Mouse (Mus musculus): ENCODE measurements around the gene Pard3. TPM values are rescaled to one million over a fixed set of nuclear protein-coding genes. Genes with fewer than 3 reads are reported as not detected.

The Pard3 gene
- total RNA-seq, 2 experiments from 2014 or later, result 26.1 to 28.1 TPM

- Histone ChIP-seq H3K27ac (no peak overlapping the region), H3K4me3 (no peak overlapping the region)
- no peak for TF ChIP-seq CTCF (conservative IDR thresholded peaks at IDR 0.05)
- DNase-seq (ENCODE audit: low spot score in 2 of 2), result no peak
These were observed 243.3 kb downstream of the Pard3 start for GRCm38 (mm10) chr8:127307026-127307425.

DNA sequence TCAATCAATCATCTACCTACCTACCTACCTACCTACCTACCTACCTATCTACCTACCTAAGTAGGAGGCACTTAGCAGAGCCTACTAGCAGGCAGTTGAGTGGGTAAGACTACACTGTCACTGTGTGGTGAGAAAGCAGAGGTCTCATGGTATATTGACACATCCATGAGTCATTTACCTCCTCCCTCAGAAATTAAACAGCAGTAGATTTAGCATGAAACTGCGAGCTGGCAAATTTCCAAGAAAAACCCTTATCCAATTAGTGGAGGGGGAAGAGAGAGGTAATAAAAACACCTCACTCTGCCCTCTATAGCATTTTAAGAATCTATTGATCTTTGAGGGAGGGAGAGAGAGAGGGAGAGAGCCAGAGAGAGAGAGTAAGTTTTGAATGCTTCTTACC lies 245.7 kb downstream of the Pard3 start:
- Histone ChIP-seq H3K27ac (no peak overlapping the region), H3K4me3 (no peak overlapping the region)
- DNase-seq (ENCODE audit: low spot score in 2 of 2), result no peak
- TF ChIP-seq CTCF (conservative IDR thresholded peaks at IDR 0.05), result no peak

DNA sequence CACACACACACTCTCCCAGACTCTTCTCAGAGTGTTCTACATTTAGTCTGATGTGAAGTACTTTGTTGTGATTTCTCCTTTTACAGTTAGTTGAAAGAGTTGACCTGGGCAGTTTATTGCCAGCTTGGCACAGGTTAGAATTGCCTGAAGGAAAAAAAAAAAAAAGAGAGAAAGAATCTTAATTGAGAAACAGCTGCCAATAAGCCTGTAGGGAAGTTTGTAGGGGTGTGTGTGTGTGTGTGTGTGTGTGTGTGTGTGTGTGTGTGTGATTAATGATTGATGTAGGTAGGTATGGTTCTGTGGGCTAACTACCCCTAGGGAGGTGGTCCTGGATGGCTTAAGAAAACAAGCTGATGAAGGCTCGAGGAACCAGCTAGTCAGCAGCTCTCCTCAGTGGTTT lies 252.1 kb downstream of the Pard3 start:
- DNase-seq (ENCODE audit: low spot score in 2 of 2), result no peak
- TF ChIP-seq CTCF (conservative IDR thresholded peaks at IDR 0.05), result no peak
- Histone ChIP-seq H3K27ac (no peak overlapping the region), H3K4me3 (no peak overlapping the region)

DNA sequence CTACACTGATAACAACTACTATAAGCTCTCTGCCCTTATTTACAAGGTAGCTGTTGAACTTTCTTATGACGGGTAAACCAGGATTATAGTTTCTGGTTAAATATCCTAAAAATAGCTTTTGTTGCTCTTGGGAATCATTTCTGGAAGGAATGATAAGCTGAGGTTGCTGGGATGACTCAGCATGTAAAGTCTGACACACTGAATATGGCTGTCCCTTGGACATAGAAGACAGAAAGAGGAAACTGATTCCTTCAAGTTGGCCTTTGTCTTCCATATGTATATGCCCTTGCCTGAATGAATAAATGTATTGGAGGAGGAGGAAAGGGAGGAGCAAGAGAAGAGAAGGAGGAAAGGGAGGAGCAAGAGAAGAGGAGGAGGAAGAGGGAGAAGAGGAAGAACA lies 254.2 kb downstream of the Pard3 start:
- no peak overlapping the region for H3K27ac ChIP-seq
- DNase-seq (ENCODE audit: low spot score in 2 of 2), result no peak
- TF ChIP-seq CTCF (conservative IDR thresholded peaks at IDR 0.05), result no peak
- no peak overlapping the region for H3K4me3 ChIP-seq

- no peak overlapping the region for H3K4me3 ChIP-seq
- H3K27ac ChIP-seq, result no peak overlapping the region
- no peak for TF ChIP-seq CTCF (conservative IDR thresholded peaks at IDR 0.05)
- DNase-seq (ENCODE audit: low spot score in 2 of 2), result no peak
These were observed 254.9 kb downstream of the Pard3 start for GRCm38 (mm10) chr8:127318377-127319159.

DNA sequence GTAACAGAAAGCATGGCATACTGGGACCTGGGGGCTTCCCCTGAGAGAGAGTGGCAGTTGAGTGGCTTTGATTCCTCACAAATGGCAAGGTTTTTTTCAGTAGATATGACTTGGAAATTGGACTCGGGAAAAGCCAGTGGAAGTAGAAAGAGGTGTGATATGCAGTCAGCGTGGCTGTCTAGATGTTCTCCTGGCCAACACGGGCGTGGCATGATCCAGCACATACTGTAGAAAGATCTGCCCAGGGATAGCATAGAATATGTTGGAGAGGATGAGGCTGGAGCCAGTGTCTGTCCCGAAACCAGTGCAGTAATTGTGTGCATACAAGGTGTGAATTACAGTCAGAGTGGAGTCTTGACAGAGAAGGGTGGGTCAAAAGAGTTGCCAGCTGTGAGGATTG lies 257.2 kb downstream of the Pard3 start:
- DNase-seq (ENCODE audit: low spot score in 2 of 2), result no peak
- Histone ChIP-seq H3K4me3 (no peak overlapping the region), H3K27ac (no peak overlapping the region)
- TF ChIP-seq CTCF (conservative IDR thresholded peaks at IDR 0.05), result no peak

DNA sequence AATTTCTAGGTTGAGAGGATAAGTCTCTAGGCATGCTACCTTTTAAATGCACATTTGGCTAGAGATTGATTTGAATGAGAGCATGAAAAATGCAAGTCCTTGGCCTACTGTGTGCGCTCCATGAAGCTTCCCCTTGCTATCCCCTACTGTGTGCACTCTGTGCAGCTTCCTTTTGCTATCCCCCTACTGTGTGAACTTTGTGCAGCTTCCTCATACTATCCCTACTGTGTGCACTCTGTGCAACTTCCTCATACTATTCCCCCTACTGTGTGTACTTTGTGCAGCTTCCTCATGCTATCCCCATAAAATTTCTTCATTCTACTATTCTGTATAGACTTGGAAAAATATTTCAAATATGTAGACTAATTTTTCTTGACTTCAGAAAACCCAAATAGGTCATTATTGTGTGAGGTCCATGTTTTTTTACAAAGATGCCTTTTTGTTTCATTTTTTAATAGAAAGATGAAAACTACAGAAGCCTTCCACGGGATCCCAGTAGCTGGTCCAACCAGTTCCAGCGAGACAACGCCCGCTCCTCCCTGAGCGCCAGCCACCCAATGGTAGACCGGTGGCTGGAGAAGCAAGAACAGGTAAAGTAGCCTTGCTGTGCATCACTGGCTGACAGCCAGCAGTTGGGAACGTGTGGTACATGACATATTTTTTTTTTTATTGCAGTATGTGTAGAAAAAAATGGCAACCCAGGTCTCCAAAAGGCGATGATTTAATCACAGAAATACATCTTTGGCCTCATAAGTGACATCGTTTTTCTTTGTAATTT lies 260.1 kb downstream of the Pard3 start:
- no peak for DNase-seq (ENCODE audit: low spot score in 2 of 2)
- no peak for TF ChIP-seq CTCF (conservative IDR thresholded peaks at IDR 0.05)
- no peak overlapping the region for H3K27ac ChIP-seq
- H3K4me3 ChIP-seq, result no peak overlapping the region

DNA sequence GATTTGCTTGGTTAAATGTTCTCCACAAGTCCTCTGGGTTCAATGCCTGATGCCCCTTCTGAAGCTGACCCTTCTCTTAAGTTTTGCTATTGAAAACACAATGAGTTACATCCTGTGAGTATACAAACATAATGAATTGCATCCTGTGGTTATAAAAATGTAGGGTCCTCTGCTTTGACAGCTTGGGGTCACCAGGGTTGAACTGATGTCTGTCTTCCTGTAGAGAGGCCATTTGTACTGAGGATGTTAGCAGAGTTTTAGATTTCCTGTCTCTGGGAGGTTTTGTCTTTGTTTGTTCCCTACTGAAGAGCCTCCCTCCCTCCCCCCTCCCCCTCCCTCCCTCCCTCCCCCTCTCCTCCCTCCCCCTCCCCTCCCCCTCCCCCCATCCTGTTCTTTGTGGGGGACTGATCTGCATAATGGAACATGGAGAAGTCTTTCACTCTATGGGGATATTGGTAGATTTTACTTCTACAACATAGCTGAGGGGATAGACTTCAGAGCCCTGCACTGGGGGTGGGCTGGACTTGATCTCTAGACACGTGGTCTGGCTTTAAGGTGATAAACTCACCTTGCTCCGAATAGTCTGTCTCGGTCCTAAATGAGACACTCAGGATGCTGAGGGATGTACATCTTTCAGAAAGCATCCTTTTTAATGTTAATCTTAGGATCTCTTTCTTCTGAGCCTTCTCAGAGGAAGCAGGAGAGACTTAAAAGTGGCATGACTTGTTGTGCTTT lies 261.3 kb downstream of the Pard3 start:
- no peak for DNase-seq (ENCODE audit: low spot score in 2 of 2)
- Histone ChIP-seq H3K27ac (no peak overlapping the region), H3K4me3 (no peak overlapping the region)
- TF ChIP-seq CTCF (conservative IDR thresholded peaks at IDR 0.05), result no peak

GRCm38 (mm10) chr8:127325749-127326148 lies 262.1 kb downstream of the Pard3 start:
- no peak for DNase-seq (ENCODE audit: low spot score in 2 of 2)
- Histone ChIP-seq H3K27ac (0 out of 2 replicates have a peak overlapping the region, but pooled peaks have one; percentile 65), H3K4me3 (no peak overlapping the region)
- no peak for TF ChIP-seq CTCF (conservative IDR thresholded peaks at IDR 0.05)

DNA sequence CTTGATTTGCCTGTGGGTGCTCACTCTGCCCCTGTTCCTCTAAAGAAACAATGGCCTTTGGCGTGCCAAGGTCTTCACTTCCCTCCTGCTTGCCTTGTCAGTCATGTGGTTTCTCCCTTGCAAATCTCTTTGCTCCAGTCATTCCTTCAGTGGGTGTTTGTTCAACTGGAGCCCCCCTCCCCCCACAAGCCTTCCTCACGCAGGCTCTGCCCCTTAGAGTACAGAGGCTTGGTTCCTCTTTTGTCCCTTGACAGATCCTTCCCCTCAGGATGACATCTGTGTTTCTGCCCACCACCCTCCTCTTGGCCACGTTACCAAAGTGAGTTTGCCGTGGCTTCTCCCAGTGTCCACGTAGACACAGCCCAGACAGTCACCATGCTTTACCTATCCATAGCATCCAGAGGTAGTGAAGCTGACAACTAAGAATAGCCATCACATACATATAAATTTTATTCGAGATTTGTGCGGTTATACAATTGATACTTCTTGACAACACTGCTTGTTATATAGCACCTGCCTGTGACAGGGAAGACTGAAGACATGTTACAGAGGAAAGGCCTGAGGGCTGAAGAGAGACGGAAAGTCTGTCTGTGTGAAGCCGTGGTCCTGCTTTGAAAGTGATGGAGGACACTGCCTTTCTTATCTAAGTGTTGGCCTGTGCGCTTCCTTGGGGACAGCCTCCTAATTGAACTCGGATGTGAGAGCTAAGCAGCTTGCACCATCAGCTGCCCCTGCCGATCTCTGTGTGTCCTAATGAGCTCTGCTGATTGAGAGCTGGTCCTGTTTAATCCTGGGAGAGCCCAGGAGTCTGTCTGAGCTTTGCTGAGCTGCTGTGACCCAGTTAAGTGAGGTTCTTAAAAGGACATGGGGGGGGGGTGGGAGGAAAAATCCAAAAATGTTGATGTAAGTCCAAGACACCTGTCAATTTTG lies 266.8 kb downstream of the Pard3 start:
- no peak for DNase-seq (ENCODE audit: low spot score in 2 of 2)
- TF ChIP-seq CTCF (conservative IDR thresholded peaks at IDR 0.05), result no peak
- H3K27ac ChIP-seq, result no peak overlapping the region
- H3K4me3 ChIP-seq, result no peak overlapping the region

DNA sequence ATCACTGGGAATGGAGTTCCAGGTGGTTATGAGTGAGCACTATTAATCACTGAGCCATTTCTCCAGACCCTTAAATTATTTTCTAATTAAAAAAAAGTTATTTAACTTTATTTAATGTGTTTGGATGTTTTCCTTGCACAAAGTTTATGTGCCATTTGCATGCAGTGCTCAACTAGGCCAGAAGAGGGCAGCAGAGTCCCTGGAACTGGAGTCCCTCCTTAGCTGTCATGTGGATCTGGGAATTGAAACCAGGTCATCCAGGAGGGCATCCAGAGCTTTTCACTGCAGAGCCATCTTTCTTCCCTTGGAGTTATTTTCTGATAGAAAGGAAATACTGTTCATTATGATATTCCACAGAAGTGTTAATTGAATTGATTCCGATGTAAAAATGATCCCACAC lies 268.1 kb downstream of the Pard3 start:
- Histone ChIP-seq H3K4me3 (no peak overlapping the region), H3K27ac (no peak overlapping the region)
- peak; percentile 89 for TF ChIP-seq CTCF (conservative IDR thresholded peaks at IDR 0.05)
- peak in 1 of 2 experiments; percentile 58 for DNase-seq (ENCODE audit: low spot score in 2 of 2)

DNA sequence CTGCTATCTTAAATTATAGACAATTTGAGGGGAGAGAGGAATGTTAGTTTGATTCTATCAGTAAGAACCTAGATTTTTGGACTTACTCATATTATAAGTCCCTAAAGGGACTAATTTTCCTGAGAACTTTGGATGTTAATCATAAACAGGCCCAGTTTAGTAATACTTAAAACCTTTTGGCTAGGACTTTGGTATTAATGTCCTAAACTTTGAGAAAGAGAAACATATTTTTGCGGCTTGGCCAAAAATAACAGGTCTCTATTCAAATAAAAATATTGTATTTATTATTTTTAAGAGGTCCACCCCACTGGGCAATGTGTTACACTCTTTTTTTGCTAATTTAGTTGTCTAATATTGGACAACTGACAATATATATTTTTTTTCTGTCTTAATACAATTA lies 271.5 kb downstream of the Pard3 start:
- no peak overlapping the region for H3K4me3 ChIP-seq
- no peak for DNase-seq (ENCODE audit: low spot score in 2 of 2)
- peak overlapping the region; percentile 40; the same call in 1 of the 2 replicates for H3K27ac ChIP-seq
- no peak for TF ChIP-seq CTCF (conservative IDR thresholded peaks at IDR 0.05)
